ENCODE assay signal across 19 mouse cellular contexts in genomic region chr9:30446126-30446525, GRCm38 (mm10). TPM values are rescaled to one million over a fixed set of nuclear protein-coding genes. Genes with fewer than 3 reads are reported as not detected.
DNase-seq lines count a peak whose midpoint lies in the region; ATAC-seq and TF ChIP-seq lines count a peak whose summit lies in the region.
"Had no signal": no experiment of that assay in that cellular context is flagged by ENCODE, and none has a peak within 500 bp of the region (broad histone marks: within the 10 kb centered on the region; RNA-seq: fewer than 3 reads in every experiment).

No protein-coding gene starts in this region.

- H3K27me3 ChIP-seq in heart, embryonic 10.5 days (ENCODE audit: insufficient read depth, poor library complexity, severe bottlenecking) = no peaks in the 10 kb centered on the region
- H3K27me3 ChIP-seq in kidney, embryonic 16.5 days (ENCODE audit: insufficient read depth, low read length) = no peaks in the 10 kb centered on the region
- no peaks in the 10 kb centered on the region for H3K27me3 ChIP-seq in lung, postnatal 0 days (replicated peaks; ENCODE audit: insufficient read depth, low read length)
- H3K27me3 ChIP-seq in stomach, postnatal 0 days (ENCODE audit: control insufficient read depth, insufficient read depth, low read length) = no peaks in the 10 kb centered on the region
- H3K27me3 ChIP-seq: forebrain, embryonic 12.5 days; liver, embryonic 15.5 days; megakaryocyte, embryonic 14.5 days; midbrain, embryonic 15.5 days had no signal

- no peak for TF ChIP-seq EP300 in lung, postnatal 0 days (IDR thresholded peaks at IDR 0.05)
- no peak for TF ChIP-seq EP300 in stomach, postnatal 0 days (optimal IDR thresholded peaks at IDR 0.05)

- H3K4me1 ChIP-seq in heart, embryonic 10.5 days = peaks cover 10% of the 10 kb centered on the region
- H3K4me1 ChIP-seq in kidney, embryonic 16.5 days (ENCODE audit: insufficient read depth, low read length) = peaks cover 10% of the 10 kb centered on the region; the same call in 1 of the 2 replicates
- H3K4me1 ChIP-seq in lung, postnatal 0 days (ENCODE audit: insufficient read depth, low read depth, low read length) = peaks cover 15% of the 10 kb centered on the region; the same call in 1 of the 2 replicates
- no peaks in the 10 kb centered on the region for H3K4me1 ChIP-seq in stomach, postnatal 0 days (replicated peaks; ENCODE audit: control insufficient read depth, insufficient read depth)
- H3K4me1 ChIP-seq: liver, embryonic 15.5 days; midbrain, embryonic 15.5 days had no signal

- no peak overlapping the region for H3K9ac ChIP-seq in kidney, embryonic 16.5 days (replicated peaks; ENCODE audit: low read length)
- H3K9ac ChIP-seq in lung, postnatal 0 days (replicated peaks; ENCODE audit: low read depth) = no peak overlapping the region
- H3K9ac ChIP-seq in stomach, postnatal 0 days (ENCODE audit: low read length) = no peak overlapping the region
- H3K9ac ChIP-seq: forebrain, embryonic 12.5 days; hindbrain, embryonic 14.5 days; liver, embryonic 15.5 days; midbrain, embryonic 15.5 days had no signal

- no peak for DNase-seq in heart, embryonic 10.5 days (ENCODE audit: low spot score)
- no peak for DNase-seq in heart, adult 9 months (ENCODE audit: low spot score in 2 of 2)
- no peak for DNase-seq in kidney, adult 18-20 months
- DNase-seq in lung, postnatal 0 days (ENCODE audit: low spot score) = peak; percentile 67
- DNase-seq in stomach, postnatal 0 days (ENCODE audit: low spot score) = no peak
- no peak for DNase-seq in ovary, postnatal 10 days (ENCODE audit: low spot score)
- DNase-seq: adrenal gland, postnatal 14 days; cerebellum, adult 11-12 months; cerebellum, postnatal 25 days; kidney, adult 2 months; kidney, postnatal 36 days; right cerebral cortex, adult 18-20 months; thymus, postnatal 14 days had no signal

- no peak for TF ChIP-seq CTCF in lung, postnatal 0 days (IDR thresholded peaks at IDR 0.05)
- TF ChIP-seq CTCF in stomach, postnatal 0 days (IDR thresholded peaks at IDR 0.05; ENCODE audit: low read depth) = no peak

- peak overlapping the region; percentile 62; the same call in 1 of the 2 replicates for H3K27ac ChIP-seq in heart, embryonic 10.5 days
- peak overlapping the region; percentile 56; the same call in 1 of the 2 replicates for H3K27ac ChIP-seq in kidney, embryonic 16.5 days (ENCODE audit: low read length)
- peak overlapping the region; percentile 80 for H3K27ac ChIP-seq in lung, postnatal 0 days (ENCODE audit: low read length)
- peak overlapping the region; percentile 92 for H3K27ac ChIP-seq in stomach, postnatal 0 days (replicated peaks)
- H3K27ac ChIP-seq: forebrain, embryonic 12.5 days; hindbrain, embryonic 14.5 days; liver, embryonic 15.5 days; midbrain, embryonic 15.5 days had no signal

- H3K4me3 ChIP-seq in heart, embryonic 10.5 days = no peak overlapping the region
- H3K4me3 ChIP-seq in kidney, embryonic 16.5 days (ENCODE audit: low read length) = no peak overlapping the region
- H3K4me3 ChIP-seq in lung, postnatal 0 days (ENCODE audit: low read depth, low read length) = no peak overlapping the region
- no peak overlapping the region for H3K4me3 ChIP-seq in stomach, postnatal 0 days (ENCODE audit: low read depth, low read length)
- H3K4me3 ChIP-seq: forebrain, embryonic 12.5 days; liver, embryonic 15.5 days; megakaryocyte, embryonic 14.5 days; midbrain, embryonic 15.5 days had no signal

- ATAC-seq in kidney, embryonic 16.5 days (ENCODE audit: low FRiP score, low TSS enrichment) = no peak
- no peak for ATAC-seq in lung, postnatal 0 days
- no peak for ATAC-seq in stomach, postnatal 0 days (ENCODE audit: low FRiP score, low TSS enrichment)
- ATAC-seq: midbrain, embryonic 15.5 days had no signal

- no peaks in the 10 kb centered on the region for H3K9me3 ChIP-seq in heart, embryonic 10.5 days
- H3K9me3 ChIP-seq in kidney, embryonic 16.5 days (ENCODE audit: low read length) = no peaks in the 10 kb centered on the region
- no peaks in the 10 kb centered on the region for H3K9me3 ChIP-seq in lung, postnatal 0 days (ENCODE audit: low read length)
- no peaks in the 10 kb centered on the region for H3K9me3 ChIP-seq in stomach, postnatal 0 days (ENCODE audit: control insufficient read depth, low read length)
- H3K9me3 ChIP-seq: forebrain, embryonic 12.5 days; liver, embryonic 15.5 days; megakaryocyte, embryonic 14.5 days; midbrain, embryonic 15.5 days had no signal

- no peak overlapping the region for H3K4me2 ChIP-seq in kidney, embryonic 16.5 days (replicated peaks; ENCODE audit: low read depth, low read length)
- no peak overlapping the region for H3K4me2 ChIP-seq in lung, postnatal 0 days (replicated peaks; ENCODE audit: low read depth, low read length)
- H3K4me2 ChIP-seq in stomach, postnatal 0 days (replicated peaks; ENCODE audit: low read depth) = no peak overlapping the region
- H3K4me2 ChIP-seq: forebrain, embryonic 12.5 days; hindbrain, embryonic 14.5 days; liver, embryonic 15.5 days; midbrain, embryonic 15.5 days had no signal

- H3K36me3 ChIP-seq in heart, embryonic 10.5 days = peaks cover 70% of the 10 kb centered on the region
- peaks cover 15% of the 10 kb centered on the region; the same call in 1 of the 2 replicates for H3K36me3 ChIP-seq in kidney, embryonic 16.5 days (ENCODE audit: insufficient read depth, low read length)
- H3K36me3 ChIP-seq in lung, postnatal 0 days (ENCODE audit: insufficient read depth, low read length) = peaks cover 8% of the 10 kb centered on the region; the same call in 1 of the 2 replicates
- 0 out of 2 replicates have a peak, but pooled peaks cover 2% of the 10 kb centered on the region for H3K36me3 ChIP-seq in stomach, postnatal 0 days (ENCODE audit: control insufficient read depth, insufficient read depth, low read length)

- WGBS in heart, embryonic 10.5 days = 84% methylated on average over 1 of the region's 1 CpGs
- WGBS in kidney, embryonic 16.5 days = 90% methylated on average over 1 of the region's 1 CpGs
- WGBS in lung, postnatal 0 days = 45% methylated on average over 1 of the region's 1 CpGs
- 87% methylated on average over 1 of the region's 1 CpGs for WGBS in stomach, postnatal 0 days

RNA-seq across cellular contexts. Expression of gene Snx19, which starts 19.2 kb away (rescaled TPM):
- 18.1 and 20.2 TPM in 2 replicates for polyA plus RNA-seq in heart, embryonic 10.5 days (2016; fragmentation: Nextera tagmentation; extraction: Ambion mirVana)
- 20.5 and 22.1 TPM in 2 replicates for polyA plus RNA-seq in kidney, embryonic 16.5 days (2015; fragmentation: Nextera tagmentation; extraction: Ambion mirVana)
- 12.6 and 13.5 TPM in 2 replicates for polyA plus RNA-seq in lung, postnatal 0 days (2015; fragmentation: Nextera tagmentation; extraction: Ambion mirVana)
- polyA plus RNA-seq in stomach, postnatal 0 days (2015; fragmentation: Nextera tagmentation; extraction: Ambion mirVana) = 6.7 and 7.4 TPM in 2 replicates
